Mouse (Mus musculus): Measurements from ENCODE around the gene Casc3.
"Not testable (repeated sequence)": the region's sequence is repeated elsewhere in the genome, so short reads cannot be mapped to it uniquely, and the experiment has no call there.

Gene Casc3

GRCm38 (mm10) chr11:98789824-98790223 is 14.9 kb upstream of the Casc3 start:
- no peak for DNase-seq (ENCODE audit: low spot score)

GRCm38 (mm10) chr11:98790631-98791205 is 14.0 kb upstream of the Casc3 start:
- DNase-seq (ENCODE audit: low spot score): no peak

- DNase-seq (ENCODE audit: low spot score): no peak
Measured at GRCm38 (mm10) chr11:98791448-98791847, 13.3 kb upstream of the Casc3 start.

GRCm38 (mm10) chr11:98792081-98792480 is 12.6 kb upstream of the Casc3 start:
- no peak for DNase-seq (ENCODE audit: low spot score)

GRCm38 (mm10) chr11:98794469-98795014 is 10.2 kb upstream of the Casc3 start:
- DNase-seq (ENCODE audit: low spot score): peak; percentile 78

GRCm38 (mm10) chr11:98795015-98795713 is 9.5 kb upstream of the Casc3 start, which contains the start of gene Msl1:
Gene Msl1 (plus strand): TSS chr11:98795516.
- peak; percentile 88 for DNase-seq (ENCODE audit: low spot score)

GRCm38 (mm10) chr11:98795714-98796514 is 8.8 kb upstream of the Casc3 start:
- DNase-seq (ENCODE audit: low spot score): peak; percentile 60

- peak; percentile 90 for DNase-seq (ENCODE audit: low spot score)
Measured at GRCm38 (mm10) chr11:98796515-98797216, 8.0 kb upstream of the Casc3 start.

- no peak for DNase-seq (ENCODE audit: low spot score)
Measured at GRCm38 (mm10) chr11:98797306-98797705, 7.4 kb upstream of the Casc3 start.

GRCm38 (mm10) chr11:98797909-98798308 is 6.8 kb upstream of the Casc3 start:
- DNase-seq (ENCODE audit: low spot score): no peak

GRCm38 (mm10) chr11:98808417-98808816 is 3.7 kb downstream of the Casc3 start:
- DNase-seq (ENCODE audit: low spot score): no peak

- DNase-seq (ENCODE audit: low spot score): peak; percentile 99
Measured at GRCm38 (mm10) chr11:98809457-98810290, 5.0 kb downstream of the Casc3 start.

- DNase-seq (ENCODE audit: low spot score): no peak
Measured at GRCm38 (mm10) chr11:98810686-98811085, 6.0 kb downstream of the Casc3 start.

- DNase-seq (ENCODE audit: low spot score): no peak
Measured at GRCm38 (mm10) chr11:98816706-98817239, 12.1 kb downstream of the Casc3 start.

- DNase-seq (ENCODE audit: low spot score): no peak
Measured at GRCm38 (mm10) chr11:98820968-98821367, 16.3 kb downstream of the Casc3 start.

GRCm38 (mm10) chr11:98826071-98826470 is 21.4 kb downstream of the Casc3 start:
- DNase-seq (ENCODE audit: low spot score): not testable (repeated sequence)

GRCm38 (mm10) chr11:98827877-98828276 is 23.2 kb downstream of the Casc3 start:
- DNase-seq (ENCODE audit: low spot score): no peak

GRCm38 (mm10) chr11:98829091-98829775 is 24.5 kb downstream of the Casc3 start:
- peak; percentile 61 for DNase-seq (ENCODE audit: low spot score)

GRCm38 (mm10) chr11:98829875-98830274 is 25.2 kb downstream of the Casc3 start:
- no peak for DNase-seq (ENCODE audit: low spot score)

GRCm38 (mm10) chr11:98835296-98835695 is 30.6 kb downstream of the Casc3 start:
- no peak for DNase-seq (ENCODE audit: low spot score)
